Mouse (Mus musculus): ENCODE data around the gene Cd209a.
A peak's percentile ranks its signal among the peaks of the same experiment; 100 is the strongest.

GRCm38 (mm10) chr8:3705711-3706110, 43.1 kb downstream of the Cd209a start:
- TF ChIP-seq ETS1 (conservative IDR thresholded peaks at IDR 0.05; ENCODE audit: low read depth, low read length) (no peak), MEF2A (IDR thresholded peaks at IDR 0.05; ENCODE audit: borderline replicate concordance, low read depth, low read length) (no peak), CTCF (conservative IDR thresholded peaks at IDR 0.05 in 1 of 2, IDR thresholded peaks at IDR 0.05 in 1 of 2; ENCODE audit: low read depth in 2 of 2, low read length in 2 of 2) (peak; percentile 19 to 58; a peak in 2 of 4 replicates), MXI1 (IDR thresholded peaks at IDR 0.05; ENCODE audit: low read depth, low read length) (no peak), CHD2 (IDR thresholded peaks at IDR 0.05; ENCODE audit: low read length) (no peak)
